Mouse (Mus musculus) gastrocnemius, postnatal 36 days (tissue): ENCODE data around the gene Dgkg. TPM values are rescaled to one million over a fixed set of nuclear protein-coding genes. Genes with fewer than 3 reads are reported as not detected.

Source experiments
- DNase-seq, 2 experiments: peaks; one replicate each; pipeline ENCODE4 v3.0.0; 2022
- intact Hi-C: fragments of 180-260 bp; cut with DNase I; formaldehyde crosslinking; loops from one replicate; pipeline ENCODE4 v1.15.1; 2025
- total RNA-seq, 2 experiments: library from RNA; stranded (reverse); gene quantifications; 2 replicates each; pipeline ENCODE4 v1.2.3; 2021

Gene Dgkg
- total RNA-seq, 2 experiments from 2014 or later = 0.54 TPM

GRCm38 (mm10) chr16:22651244-22651643, 5.8 kb downstream of the Dgkg start:
- DNase-seq = no peak
- intact Hi-C loops = no loop called here

- intact Hi-C loops = no loop called here
Observed at GRCm38 (mm10) chr16:22645256-22645655, 11.8 kb downstream of the Dgkg start.

DNA sequence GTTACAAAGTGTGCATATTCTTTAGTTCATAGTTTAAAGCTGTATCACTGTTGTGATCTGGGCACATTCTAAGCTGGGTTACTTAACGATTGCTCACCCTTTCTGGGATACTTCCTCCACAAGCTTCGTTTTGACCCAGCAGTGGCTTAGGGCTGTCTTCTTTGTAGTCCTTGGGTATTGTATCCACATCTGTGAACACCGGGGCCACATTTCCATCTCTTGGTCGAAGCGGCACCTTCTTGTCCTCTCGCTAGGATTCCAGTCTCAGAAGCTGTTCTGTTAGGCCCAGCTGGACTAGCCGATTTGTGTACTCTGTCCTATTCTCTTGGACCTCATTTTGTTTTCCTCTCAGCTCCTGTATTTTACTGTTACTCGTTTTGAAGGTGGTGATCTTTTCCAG, 13.6 kb downstream of the Dgkg start:
- intact Hi-C loops = no loop called here
- no peak for DNase-seq

More at GRCm38 (mm10) chr16:22645256-22645655, 11.8 kb downstream of the Dgkg start:
- DNase-seq = no peak

DNA sequence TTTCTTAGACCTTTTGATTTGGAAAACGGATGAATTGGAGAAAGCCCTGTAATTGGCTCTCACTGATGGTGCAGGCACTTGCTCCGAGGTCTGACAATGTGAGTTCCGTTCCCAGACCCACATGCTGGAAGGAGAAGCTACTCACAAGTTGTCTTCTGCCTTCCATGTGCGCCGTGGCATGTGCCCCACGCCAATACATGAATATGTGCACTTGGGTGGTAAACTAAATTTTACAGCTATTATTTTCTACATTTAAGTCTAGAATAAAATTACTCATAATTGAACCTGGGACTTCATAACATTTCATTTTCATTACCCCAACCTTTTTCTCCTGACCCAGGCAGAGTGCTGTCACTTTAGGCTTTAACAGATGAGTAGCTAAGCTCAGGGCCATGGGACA, 14.1 kb downstream of the Dgkg start:
- intact Hi-C loops = no loop called here
- no peak for DNase-seq

- no peak for DNase-seq
- intact Hi-C loops = no loop called here
Observed at GRCm38 (mm10) chr16:22642054-22642453, 15.0 kb downstream of the Dgkg start.

DNA sequence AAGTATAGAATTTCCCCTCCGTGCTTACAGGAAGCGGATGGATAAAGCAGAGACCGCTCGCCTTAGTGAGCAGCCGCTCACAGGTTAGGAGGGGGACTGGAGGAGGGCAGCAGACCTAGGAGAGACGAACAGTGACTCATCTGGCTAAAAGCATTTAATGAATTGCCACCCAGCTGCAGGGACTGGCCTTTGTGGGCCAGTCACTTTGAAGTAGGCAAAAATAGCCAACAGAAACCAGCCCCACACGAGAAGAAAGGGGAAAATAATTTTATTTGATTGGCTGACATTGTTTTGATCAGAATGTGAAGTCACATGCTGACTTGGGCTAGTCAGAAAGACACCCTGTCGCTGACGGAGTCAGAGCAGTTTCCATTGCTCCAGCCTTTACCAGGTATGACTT, 15.4 kb downstream of the Dgkg start:
- intact Hi-C loops = no loop called here

DNA sequence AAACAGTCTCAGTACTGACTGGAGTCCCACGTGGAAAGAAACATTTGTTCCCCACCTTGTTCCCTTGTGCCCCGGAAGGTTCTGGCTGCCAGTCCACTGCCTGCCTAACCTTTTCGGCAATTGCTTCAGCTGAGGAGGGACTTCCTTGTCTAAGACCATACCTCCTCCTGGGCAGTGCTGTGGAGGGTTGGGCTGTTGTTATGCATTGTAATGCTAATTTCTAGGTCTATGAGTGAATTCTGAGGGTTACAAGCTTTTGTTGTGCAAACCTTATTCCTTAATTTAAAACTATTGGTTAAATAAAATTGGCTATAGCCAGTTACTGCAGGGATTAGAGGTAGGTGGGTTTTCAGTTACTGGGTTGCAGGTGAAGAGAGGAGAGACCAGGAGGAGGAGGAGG, 19.7 kb downstream of the Dgkg start:
- DNase-seq = no peak
- intact Hi-C loops = no loop called here

More for the DNA sequence above, 15.4 kb downstream of the Dgkg start:
- no peak for DNase-seq

GRCm38 (mm10) chr16:22635706-22636105, 21.3 kb downstream of the Dgkg start:
- DNase-seq = no peak
- intact Hi-C loops = no loop called here

DNA sequence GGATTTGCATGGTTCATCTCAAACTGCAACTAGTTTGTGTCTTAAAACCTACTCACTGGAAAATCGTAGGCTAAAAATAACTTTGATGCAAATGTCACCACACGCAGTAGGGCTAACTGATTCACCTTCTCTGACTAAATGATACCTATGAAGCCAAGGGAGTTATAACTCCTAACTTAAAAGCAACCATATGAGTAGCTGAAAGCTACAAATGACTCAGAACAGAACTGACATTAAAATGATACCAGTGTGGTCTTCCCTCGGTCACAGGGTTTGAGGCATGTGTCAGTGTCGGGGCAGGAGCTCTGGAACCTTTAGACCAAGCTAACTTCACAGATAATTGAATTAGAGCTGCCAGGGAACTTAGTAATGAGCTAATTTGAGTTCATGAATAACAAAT, 24.0 kb downstream of the Dgkg start:
- intact Hi-C loops = no loop called here
- no peak for DNase-seq

DNA sequence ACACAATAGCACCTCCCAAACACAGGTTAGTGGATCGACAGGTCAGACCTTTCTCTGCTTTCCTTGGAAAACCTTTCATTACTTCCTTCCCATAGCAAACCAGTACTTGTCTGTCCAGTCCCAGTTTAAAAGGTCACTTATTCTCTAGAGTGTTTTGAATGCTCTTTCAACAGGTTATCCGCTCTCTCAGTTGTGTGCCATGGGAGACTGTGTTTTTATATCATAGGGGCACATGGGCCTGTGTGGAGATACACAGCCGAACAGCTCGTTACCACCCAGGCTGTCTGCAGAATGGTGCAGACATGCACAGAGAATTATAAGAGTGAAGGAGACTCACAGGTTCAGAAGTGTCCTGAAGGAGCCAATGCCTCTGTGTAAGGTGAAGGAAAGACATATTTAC, 26.7 kb downstream of the Dgkg start:
- DNase-seq = no peak
- intact Hi-C loops = no loop called here

DNA sequence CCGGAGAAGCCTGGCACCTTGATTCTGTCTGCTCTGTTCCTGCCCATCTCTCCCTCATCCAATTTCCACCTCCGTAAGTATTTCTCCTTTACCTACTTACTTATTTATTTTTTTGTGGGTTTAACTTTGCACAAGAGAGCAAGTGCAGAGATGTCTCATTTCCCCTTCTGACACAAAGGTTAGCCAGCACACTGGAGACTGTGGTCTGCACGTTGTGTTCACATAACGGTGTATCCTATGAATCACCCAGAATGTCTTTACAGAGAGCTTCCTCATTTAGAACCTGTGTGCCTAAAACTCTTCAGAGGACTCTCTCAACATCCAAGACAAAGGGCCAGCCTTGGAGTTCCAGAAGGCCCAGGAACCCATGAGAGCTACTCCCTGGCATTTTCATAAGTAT, 27.1 kb downstream of the Dgkg start:
- intact Hi-C loops = no loop called here
- DNase-seq = no peak

GRCm38 (mm10) chr16:22625987-22626386, 31.0 kb downstream of the Dgkg start:
- DNase-seq = no peak
- intact Hi-C loops = no loop called here

DNA sequence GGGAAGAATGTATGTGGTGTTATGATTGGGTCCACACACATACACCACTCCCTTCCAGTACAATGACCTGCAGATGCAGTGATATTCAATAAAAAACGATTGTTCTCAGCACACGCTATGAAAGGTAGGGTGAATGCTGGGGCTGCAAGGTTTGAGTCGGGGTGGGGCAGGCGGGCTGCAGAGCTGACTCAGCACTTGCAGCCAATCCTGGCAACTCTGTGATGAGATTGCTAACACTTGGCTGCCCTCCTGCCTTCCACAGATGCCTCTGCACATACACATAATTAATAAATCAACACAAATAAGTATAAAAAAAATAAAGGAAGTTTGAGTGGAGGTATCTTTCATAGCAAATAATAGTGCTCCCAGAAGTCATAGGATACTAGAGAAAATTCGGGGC, 31.6 kb downstream of the Dgkg start:
- intact Hi-C loops = no loop called here
- DNase-seq = no peak

DNA sequence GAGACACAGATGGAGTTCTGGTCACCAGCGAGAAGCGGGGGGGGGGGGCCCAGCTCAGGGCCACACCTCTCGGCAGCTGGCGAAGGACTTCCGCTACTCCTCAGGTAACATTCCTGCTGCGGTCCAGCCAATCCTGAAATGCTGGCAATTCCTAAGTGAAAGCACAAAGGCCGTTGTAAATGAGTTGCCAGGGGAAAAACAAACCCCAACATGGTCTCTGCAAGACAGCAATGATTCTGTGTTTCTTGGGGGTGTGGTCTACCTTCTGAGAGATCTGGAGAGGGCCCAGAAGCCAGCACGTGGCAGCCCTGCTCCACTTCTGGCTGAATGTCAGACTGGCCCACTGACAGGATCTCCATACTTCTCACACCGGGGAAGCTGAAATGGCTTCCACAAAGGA, 34.7 kb downstream of the Dgkg start:
- intact Hi-C loops = no loop called here
- no peak for DNase-seq

DNA sequence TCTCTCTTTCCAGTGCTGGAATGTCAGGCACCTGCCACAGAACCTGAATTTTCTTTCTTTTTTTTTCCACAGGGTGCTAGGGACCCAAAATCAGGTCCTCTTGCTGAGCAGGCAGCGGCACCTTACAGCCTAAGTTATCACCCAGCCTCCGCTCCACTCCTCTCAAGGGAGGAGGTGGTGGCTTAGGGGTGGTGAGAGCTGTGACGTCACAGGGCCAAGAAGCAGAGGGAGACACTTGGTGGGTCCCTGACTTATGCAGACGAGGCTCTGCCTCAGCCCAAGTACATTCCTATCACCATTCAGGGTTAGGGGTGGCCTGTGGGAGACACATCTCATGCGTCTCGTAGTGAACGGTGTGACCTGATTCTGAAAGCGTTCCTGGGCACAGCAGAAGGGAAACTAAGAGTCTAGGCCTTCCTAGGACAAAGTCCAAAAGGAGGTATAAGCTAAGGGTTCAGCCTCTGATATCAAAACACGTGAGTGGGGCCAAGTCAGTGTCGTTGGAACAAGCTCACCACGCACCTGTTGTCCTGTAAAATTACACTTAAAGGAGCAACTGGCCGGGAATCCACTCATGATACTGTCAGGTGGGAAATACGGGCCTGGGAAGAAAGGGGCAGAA, 35.6 kb downstream of the Dgkg start:
- intact Hi-C loops = no loop called here
- no peak for DNase-seq

DNA sequence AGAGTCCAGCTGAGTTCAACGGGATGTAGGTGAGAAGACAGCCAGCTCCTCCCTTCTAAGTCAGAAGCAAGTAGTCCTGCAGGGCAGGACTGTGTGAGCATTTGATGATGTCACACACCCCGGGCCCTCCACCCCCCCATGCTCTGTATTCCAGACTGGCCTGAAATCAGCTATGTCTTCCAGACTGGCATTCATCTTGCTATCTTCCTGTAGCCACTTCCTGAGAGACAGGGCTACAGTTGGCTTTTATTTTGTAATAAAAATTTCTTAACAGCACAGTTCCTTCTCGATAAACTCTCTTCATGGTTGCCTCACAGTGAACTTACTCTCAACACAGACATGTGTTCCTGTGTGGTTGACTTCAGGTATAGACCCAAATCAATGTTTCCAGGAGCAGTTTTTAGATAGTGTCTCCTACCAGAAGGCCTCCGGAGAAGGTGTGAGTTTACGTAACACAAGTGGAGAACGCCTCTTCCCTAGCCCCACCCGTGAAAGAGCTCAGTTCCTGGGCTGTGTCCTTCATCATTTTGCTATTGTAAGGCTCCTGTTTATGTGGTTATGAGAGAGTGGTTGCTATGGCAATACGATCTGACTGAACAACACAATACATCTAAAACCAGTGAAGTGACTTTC, 38.5 kb downstream of the Dgkg start:
- no peak for DNase-seq
- intact Hi-C loops = no loop called here

- no peak for DNase-seq
- intact Hi-C loops = no loop called here
Observed at GRCm38 (mm10) chr16:22615805-22616204, 41.2 kb downstream of the Dgkg start.

GRCm38 (mm10) chr16:22613186-22614073, 43.6 kb downstream of the Dgkg start:
- intact Hi-C loops = no loop called here
- no peak for DNase-seq

- no peak for DNase-seq
- intact Hi-C loops = no loop called here
Observed at GRCm38 (mm10) chr16:22608046-22608445, 49.0 kb downstream of the Dgkg start.

DNA sequence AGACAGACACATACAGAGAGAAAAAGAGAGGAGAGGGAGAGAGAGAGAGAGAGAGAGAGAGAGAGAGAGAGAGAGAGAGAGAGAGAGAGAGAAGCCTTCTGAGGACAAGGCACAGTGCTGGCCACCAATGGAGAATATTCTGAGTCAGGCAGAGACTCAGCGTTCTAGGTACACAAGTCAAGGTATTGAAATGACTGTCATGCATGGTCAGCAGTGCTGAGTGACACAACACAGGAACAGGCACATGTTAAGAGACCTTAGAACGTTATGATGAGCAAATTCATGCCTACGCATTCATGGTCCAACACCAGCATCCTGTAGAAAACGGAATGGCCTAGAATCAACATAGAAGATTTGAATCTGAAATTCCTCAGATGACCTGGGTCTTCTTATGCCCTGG, 50.0 kb downstream of the Dgkg start:
- intact Hi-C loops = no loop called here
- DNase-seq = no peak

DNA sequence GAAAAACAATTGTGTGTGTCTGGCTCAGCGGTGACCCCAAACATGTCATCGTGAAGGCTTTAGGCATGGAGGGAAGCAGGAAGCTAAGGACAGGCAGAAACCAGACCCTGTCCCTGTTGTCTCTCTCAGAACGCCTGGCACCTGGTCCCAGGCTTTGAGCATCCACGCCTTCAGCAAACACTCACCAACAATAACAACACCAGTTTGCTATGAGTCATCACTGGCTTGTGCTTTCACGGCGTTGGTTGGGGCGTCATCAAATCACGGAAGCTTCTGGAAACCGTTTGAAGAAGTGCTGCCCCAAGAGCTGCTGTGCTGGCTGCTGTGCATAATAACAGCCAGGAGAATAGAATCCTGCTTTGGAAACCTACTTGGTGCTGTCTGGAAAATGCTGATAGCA, 54.6 kb downstream of the Dgkg start:
- intact Hi-C loops = no loop called here
- DNase-seq = no peak

GRCm38 (mm10) chr16:22601756-22602155, 55.3 kb downstream of the Dgkg start:
- no peak for DNase-seq
- intact Hi-C loops = no loop called here
